Mouse (Mus musculus) cerebellum, adult 2 months (tissue): ENCODE data around the gene Rfx4.

Experiments
- CTCF ChIP-seq: fragments of 200-500 bp; IDR thresholded peaks from 2 replicates; pipeline ENCODE4 v1.5.1; 2011; ENCODE audit warnings: low read depth, mild to moderate bottlenecking, control low read depth, low read length, moderate library complexity, borderline replicate concordance; ENCODE audit not compliant: insufficient read depth
- POLR2A ChIP-seq: fragments of 200-500 bp; IDR thresholded peaks from 2 replicates; pipeline ENCODE4 v1.6.1; 2011; ENCODE audit warnings: low read length, control low read depth, borderline replicate concordance; ENCODE audit not compliant: insufficient read depth

GRCm38 (mm10) chr10:84863488-84863887, 107.6 kb downstream of the Rfx4 start:
- TF ChIP-seq CTCF: no peak
- no peak for TF ChIP-seq POLR2A
